Mouse (Mus musculus) lung, postnatal 36 days (tissue): ENCODE data around the gene Cstb.

ENCODE experiments used
- DNase-seq: peaks from one replicate; pipeline ENCODE4 v3.0.0; 2022; ENCODE audit warnings: mixed read lengths

Gene Cstb

GRCm38 (mm10) chr10:78462945-78463768 lies 37.7 kb downstream of the Cstb start:
- no peak for DNase-seq

GRCm38 (mm10) chr10:78463769-78464167 lies 38.3 kb downstream of the Cstb start:
- no peak for DNase-seq

GRCm38 (mm10) chr10:78464201-78464791 lies 38.8 kb downstream of the Cstb start:
- DNase-seq: no peak

- DNase-seq: peak; percentile 98
Observed at GRCm38 (mm10) chr10:78464792-78465207, 39.3 kb downstream of the Cstb start, which contains the start of gene Pdxk. Gene Pdxk, minus strand, starts transcription at chr10:78464975.

GRCm38 (mm10) chr10:78465472-78465871 lies 40.0 kb downstream of the Cstb start:
- DNase-seq: peak; percentile 41

GRCm38 (mm10) chr10:78466647-78467046 lies 41.2 kb downstream of the Cstb start:
- peak; percentile 35 for DNase-seq

- DNase-seq: peak; percentile 19
Observed at GRCm38 (mm10) chr10:78467761-78468310, 42.4 kb downstream of the Cstb start.

GRCm38 (mm10) chr10:78470582-78471313 lies 45.3 kb downstream of the Cstb start:
- DNase-seq: no peak

- no peak for DNase-seq
Observed at GRCm38 (mm10) chr10:78472046-78472445, 46.6 kb downstream of the Cstb start.

GRCm38 (mm10) chr10:78473434-78473833 lies 48.0 kb downstream of the Cstb start:
- no peak for DNase-seq

GRCm38 (mm10) chr10:78474759-78475158 lies 49.3 kb downstream of the Cstb start:
- no peak for DNase-seq

GRCm38 (mm10) chr10:78476821-78477220 lies 51.4 kb downstream of the Cstb start:
- DNase-seq: no peak
